Mouse (Mus musculus) myocyte (in vitro differentiated cells): ENCODE data around the gene Trim9. TPM values are rescaled to one million over a fixed set of nuclear protein-coding genes. Genes with fewer than 3 reads are reported as not detected.

Experiments
- H3K27me3 ChIP-seq: one replicate; pipeline ENCODE4 v1.6.1; 2011; ENCODE audit not compliant: control insufficient read depth, insufficient read depth, insufficient read length
- H3K36me3 ChIP-seq: one replicate; pipeline ENCODE4 v1.6.1; 2011; ENCODE audit not compliant: control insufficient read depth, insufficient read depth
- H3K4me2 ChIP-seq: one replicate; pipeline ENCODE4 v1.6.1; 2011; ENCODE audit warnings: low read depth, control low read depth
- H3K4me3 ChIP-seq: one replicate; pipeline ENCODE4 v1.5.1; 2011; ENCODE audit warnings: mild to moderate bottlenecking, control low read depth, moderate library complexity
- H3K79me2 ChIP-seq: one replicate; pipeline ENCODE4 v1.6.1; 2011; ENCODE audit not compliant: control insufficient read depth, insufficient read depth
- H3ac ChIP-seq: one replicate; pipeline ENCODE4 v1.6.1; 2011; ENCODE audit not compliant: control insufficient read depth, insufficient read length
- CEBPB ChIP-seq: IDR thresholded peaks from 2 replicates; pipeline ENCODE4 v1.6.1; 2011; ENCODE audit warnings: mild to moderate bottlenecking, moderate library complexity; ENCODE audit not compliant: poor library complexity, insufficient read depth, severe bottlenecking
- E2F4 ChIP-seq: IDR thresholded peaks from one replicate; pipeline ENCODE4 v1.6.1; 2011; ENCODE audit warnings: mild to moderate bottlenecking, control low read depth, moderate library complexity; ENCODE audit not compliant: insufficient read depth
- MAX ChIP-seq: IDR thresholded peaks from one replicate; pipeline ENCODE4 v1.6.1; 2011; ENCODE audit warnings: low read depth, mild to moderate bottlenecking, control low read depth
- MYOD1 ChIP-seq, 3 experiments: IDR thresholded peaks; one replicate each; pipeline ENCODE4 v1.6.1; 2011; ENCODE audit warnings: control low read depth in 2 of 3, low read depth in 2 of 3, mild to moderate bottlenecking in 2 of 3, moderate library complexity in 1 of 3; ENCODE audit not compliant: insufficient read length in 2 of 3, control insufficient read depth in 1 of 3
- MYOG ChIP-seq, 3 experiments: IDR thresholded peaks; one replicate each; pipeline ENCODE4 v1.6.1; 2011; ENCODE audit warnings: control low read depth in 2 of 3, low read depth in 2 of 3, mild to moderate bottlenecking in 2 of 3; ENCODE audit not compliant: insufficient read length in 2 of 3, control insufficient read depth in 1 of 3, insufficient read depth in 1 of 3
- POLR2A ChIP-seq: IDR thresholded peaks from one replicate; pipeline ENCODE4 v1.6.1; 2011; ENCODE audit warnings: low read depth, mild to moderate bottlenecking, control low read depth, moderate library complexity; ENCODE audit not compliant: insufficient read length
- POLR2AphosphoS2 ChIP-seq: IDR thresholded peaks from one replicate; pipeline ENCODE4 v1.6.1; 2011; ENCODE audit warnings: low read depth, control low read depth; ENCODE audit not compliant: insufficient read length
- REST ChIP-seq: IDR thresholded peaks from one replicate; pipeline ENCODE4 v1.6.1; 2011; ENCODE audit warnings: mild to moderate bottlenecking, control low read depth, moderate library complexity; ENCODE audit not compliant: insufficient read depth, insufficient read length
- SRF ChIP-seq: IDR thresholded peaks from one replicate; pipeline ENCODE4 v1.6.1; 2011; ENCODE audit warnings: low read depth; ENCODE audit not compliant: control insufficient read depth, insufficient read length
- TCF12 ChIP-seq: IDR thresholded peaks from one replicate; pipeline ENCODE4 v1.6.1; 2011; ENCODE audit warnings: mild to moderate bottlenecking, control low read depth; ENCODE audit not compliant: poor library complexity, insufficient read depth, severe bottlenecking
- TCF3 ChIP-seq: IDR thresholded peaks from one replicate; pipeline ENCODE4 v1.6.1; 2011; ENCODE audit warnings: low read depth, control low read depth; ENCODE audit not compliant: insufficient read length
- USF1 ChIP-seq: IDR thresholded peaks from one replicate; pipeline ENCODE4 v1.6.1; 2011; ENCODE audit warnings: low read depth, mild to moderate bottlenecking, control low read depth, moderate library complexity
- polyA plus RNA-seq: library from polyadenylated mRNA; unstranded; fragments of >200 nt; fragmentation: generic; extraction: Trizol; gene quantifications from one replicate; pipeline ENCODE4 v1.2.1, GENCODE M21; 2012; ENCODE audit warnings: missing spikeins

Gene Trim9
- polyA plus RNA-seq, 1 experiment, result not detected

DNA sequence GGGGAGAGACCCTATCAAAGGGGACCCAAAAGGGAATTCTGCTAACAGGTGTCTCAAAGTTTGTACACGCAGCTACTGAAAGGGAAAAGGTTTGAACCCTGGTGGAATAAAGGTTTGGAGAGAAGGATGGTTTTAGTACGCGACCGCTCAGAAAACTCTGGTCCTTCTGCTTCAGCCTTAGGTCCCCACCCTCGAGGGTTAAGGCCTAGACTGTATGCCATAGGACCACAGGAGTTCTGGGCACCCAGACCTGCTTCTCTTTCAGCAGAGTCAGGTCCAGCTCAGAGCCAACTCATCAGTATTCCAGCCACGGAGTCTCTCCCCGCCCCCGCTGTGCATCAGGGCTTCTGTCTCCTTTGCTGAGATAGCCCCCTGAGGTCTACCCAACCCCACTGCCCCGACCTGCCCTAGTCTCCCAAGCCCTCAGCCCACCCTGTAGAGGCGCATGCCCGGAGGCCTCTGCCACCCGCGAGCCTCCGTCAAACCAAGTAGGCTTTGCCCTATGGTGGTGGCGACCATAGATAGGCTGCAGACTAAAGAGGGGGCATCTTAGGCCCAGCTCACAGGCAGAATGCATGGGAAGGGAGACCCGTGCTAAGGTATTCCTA is 1.8 kb downstream of the Trim9 start:
- Histone ChIP-seq H3K4me2 (no peak overlapping the region), H3K4me3 (no peak overlapping the region), H3K27me3 (peaks cover 35% of the 10 kb centered on the region), H3K79me2 (no peaks in the 10 kb centered on the region), H3K36me3 (no peaks in the 10 kb centered on the region), H3ac (no peak overlapping the region)
- TF ChIP-seq POLR2A (no peak), E2F4 (no peak), USF1 (no peak), CEBPB (no peak), TCF3 (no peak), POLR2AphosphoS2 (no peak), MYOD1 (IDR thresholded peaks at IDR 0.05; ENCODE audit: control insufficient read depth in 1 of 3, insufficient read length in 2 of 3, low read depth in 2 of 3) (no peak), TCF12 (no peak), SRF (no peak), MYOG (IDR thresholded peaks at IDR 0.05; ENCODE audit: control insufficient read depth in 1 of 3, insufficient read depth in 1 of 3, insufficient read length in 2 of 3, low read depth in 2 of 3) (no peak), REST (no peak), MAX (no peak)

DNA sequence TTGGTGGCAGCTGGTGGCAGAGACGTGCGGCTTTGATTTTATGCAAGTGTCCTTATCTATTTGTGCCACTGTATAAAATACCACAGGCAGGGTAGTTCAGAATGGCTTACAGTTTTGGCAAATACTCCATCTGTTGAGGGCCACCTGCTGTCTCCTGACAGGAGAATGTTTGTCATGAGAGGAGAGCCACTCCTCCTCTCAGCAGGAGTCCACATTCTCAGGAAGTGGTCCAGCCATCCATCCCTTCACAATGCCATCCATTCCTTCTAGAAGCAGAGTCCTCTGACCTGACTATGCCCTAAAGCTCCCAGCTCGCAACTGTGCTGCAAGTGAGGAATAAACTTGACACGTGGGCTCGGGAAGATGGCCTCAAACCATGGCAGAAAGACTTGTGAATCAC is 12.2 kb downstream of the Trim9 start:
- H3K4me2 ChIP-seq, result no peak overlapping the region
- TF ChIP-seq TCF12 (no peak), REST (no peak), TCF3 (no peak), MAX (no peak), MYOD1 (IDR thresholded peaks at IDR 0.05; ENCODE audit: control insufficient read depth in 1 of 3, insufficient read length in 2 of 3, low read depth in 2 of 3) (no peak), POLR2A (no peak), POLR2AphosphoS2 (no peak), MYOG (IDR thresholded peaks at IDR 0.05; ENCODE audit: control insufficient read depth in 1 of 3, insufficient read depth in 1 of 3, insufficient read length in 2 of 3, low read depth in 2 of 3) (no peak), CEBPB (no peak)
- H3K4me3 ChIP-seq, result no peak overlapping the region
- H3K36me3 ChIP-seq, result no peaks in the 10 kb centered on the region
- H3K27me3 ChIP-seq, result peaks cover 9% of the 10 kb centered on the region
- no peaks in the 10 kb centered on the region for H3K79me2 ChIP-seq
- no peak overlapping the region for H3ac ChIP-seq

DNA sequence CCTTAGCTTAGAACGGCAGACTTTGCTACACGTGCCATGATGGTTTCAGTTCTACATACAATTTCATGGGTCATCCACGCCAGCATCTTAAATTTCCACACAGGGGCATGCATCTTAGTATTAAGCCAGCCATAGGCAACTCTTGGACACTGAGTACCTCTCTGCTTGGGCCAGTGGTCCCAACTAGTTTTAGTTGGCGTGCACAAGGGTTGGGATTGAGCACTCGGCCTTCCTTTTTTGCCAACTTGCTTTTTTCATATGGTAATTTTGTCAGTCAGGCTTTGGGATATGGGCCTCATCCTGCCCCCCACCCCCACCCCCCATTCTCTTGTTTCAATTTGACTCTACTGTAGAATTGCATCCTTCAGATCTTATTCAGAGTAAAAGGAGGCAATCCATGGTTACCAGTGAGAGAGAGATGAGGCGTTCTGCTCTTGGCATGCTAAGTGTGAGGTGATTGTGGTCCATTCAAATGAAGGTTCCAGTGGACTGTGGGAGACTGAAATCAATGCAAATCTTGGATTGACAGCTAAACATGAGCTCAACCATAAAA is 14.1 kb downstream of the Trim9 start:
- Histone ChIP-seq H3K4me2 (no peak overlapping the region), H3K36me3 (no peaks in the 10 kb centered on the region), H3ac (no peak overlapping the region), H3K27me3 (peaks cover under 1% of the 10 kb centered on the region), H3K79me2 (no peaks in the 10 kb centered on the region), H3K4me3 (no peak overlapping the region)
- TF ChIP-seq POLR2A (no peak), MYOD1 (IDR thresholded peaks at IDR 0.05; ENCODE audit: control insufficient read depth in 1 of 3, insufficient read length in 2 of 3, low read depth in 2 of 3) (no peak), SRF (no peak), USF1 (no peak), CEBPB (no peak), E2F4 (no peak), TCF12 (no peak), REST (no peak), TCF3 (no peak), MAX (no peak), POLR2AphosphoS2 (no peak), MYOG (IDR thresholded peaks at IDR 0.05; ENCODE audit: control insufficient read depth in 1 of 3, insufficient read depth in 1 of 3, insufficient read length in 2 of 3, low read depth in 2 of 3) (no peak)

DNA sequence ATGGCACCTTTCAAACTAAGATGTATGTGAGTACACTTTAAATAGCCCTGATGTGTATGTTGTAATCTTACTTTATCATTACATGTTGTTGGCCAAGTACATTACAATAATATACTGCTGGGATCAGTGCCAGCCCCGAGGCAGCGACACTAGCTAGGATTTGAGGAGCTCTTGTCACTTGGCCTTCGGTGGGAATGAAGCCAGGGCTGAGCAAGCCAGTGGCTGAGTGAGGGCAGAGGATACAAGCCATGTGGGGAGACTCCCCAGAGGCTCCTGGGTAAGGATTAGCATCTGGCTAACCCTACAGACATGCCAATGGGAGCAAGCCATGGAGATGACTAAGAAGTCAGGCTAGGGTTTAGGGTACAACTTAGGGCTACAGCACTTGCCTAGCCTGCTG is 18.4 kb downstream of the Trim9 start:
- no peak overlapping the region for H3ac ChIP-seq

More for the DNA sequence above, 18.4 kb downstream of the Trim9 start:
- Histone ChIP-seq H3K27me3 (peaks cover 13% of the 10 kb centered on the region), H3K36me3 (no peaks in the 10 kb centered on the region), H3K4me3 (no peak overlapping the region), H3K4me2 (no peak overlapping the region), H3K79me2 (no peaks in the 10 kb centered on the region)
- no peak for TF ChIP-seq MYOD1 (IDR thresholded peaks at IDR 0.05; ENCODE audit: control insufficient read depth in 1 of 3, insufficient read length in 2 of 3, low read depth in 2 of 3)
- TF ChIP-seq TCF3, result no peak
- TF ChIP-seq POLR2AphosphoS2, result no peak
- no peak for TF ChIP-seq SRF
- no peak for TF ChIP-seq MAX
- no peak for TF ChIP-seq E2F4
- TF ChIP-seq CEBPB, result no peak
- TF ChIP-seq MYOG (IDR thresholded peaks at IDR 0.05; ENCODE audit: control insufficient read depth in 1 of 3, insufficient read depth in 1 of 3, insufficient read length in 2 of 3, low read depth in 2 of 3), result no peak
- TF ChIP-seq USF1, result no peak
- no peak for TF ChIP-seq REST
- TF ChIP-seq TCF12, result no peak
- TF ChIP-seq POLR2A, result no peak
